Mouse (Mus musculus): ENCODE measurements at regions not wholly inside any gene's neighbourhood (a gene's known extent, or its start where the extent isn't known, plus 50 kb on each side); places are given as distances from the start of the nearest gene placed in this dataset.

DNA sequence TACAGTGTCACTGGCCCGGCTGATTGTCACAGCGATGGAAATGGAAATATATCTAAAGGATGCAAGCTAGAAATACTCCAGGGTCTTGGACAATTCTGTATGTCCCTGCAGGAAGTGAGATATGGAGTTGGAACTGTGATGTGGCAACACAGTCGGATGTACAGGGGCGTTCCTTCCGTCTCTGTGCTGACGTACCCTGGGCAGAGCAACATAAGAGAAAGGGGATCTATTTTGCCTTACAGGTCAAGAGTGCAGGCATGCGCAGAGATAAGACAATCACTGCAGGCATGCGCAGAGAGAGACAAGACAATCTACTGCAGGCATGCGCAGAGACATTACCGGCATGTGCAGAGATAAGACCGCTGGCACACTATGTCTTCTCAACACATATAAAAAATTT, 247.6 kb downstream of the Diras2 start:
- TF ChIP-seq CTCF (IDR thresholded peaks at IDR 0.05; ENCODE audit: low read depth) (no peak), EP300 (optimal IDR thresholded peaks at IDR 0.05) (no peak)
